Mouse (Mus musculus): ENCODE measurements at regions not wholly inside any gene's neighbourhood (a gene's known extent, or its start where the extent isn't known, plus 50 kb on each side); places are given as distances from the start of the nearest gene placed in this dataset.

DNA sequence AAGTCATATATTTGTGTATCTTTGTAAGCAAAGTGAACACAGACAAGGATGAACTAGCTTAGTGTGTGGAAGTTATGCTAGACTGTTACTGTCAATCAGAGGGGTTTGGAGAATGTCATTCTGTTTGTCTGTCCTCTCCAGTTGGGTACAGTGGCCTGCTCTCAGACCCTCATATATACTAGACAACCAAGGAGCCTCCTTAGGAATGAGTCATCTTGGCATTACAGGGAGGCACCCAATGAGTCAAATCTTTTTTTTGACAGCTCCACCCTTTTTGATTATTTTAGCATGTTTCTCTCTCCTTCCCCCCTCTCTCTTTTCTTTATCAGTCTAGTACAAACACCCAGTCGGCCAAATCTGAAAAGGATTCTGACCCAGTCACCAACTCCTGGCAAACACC is 416.3 kb upstream of the Ubash3b start:
- no peak for DNase-seq (ENCODE audit: low read depth, low spot score)

DNA sequence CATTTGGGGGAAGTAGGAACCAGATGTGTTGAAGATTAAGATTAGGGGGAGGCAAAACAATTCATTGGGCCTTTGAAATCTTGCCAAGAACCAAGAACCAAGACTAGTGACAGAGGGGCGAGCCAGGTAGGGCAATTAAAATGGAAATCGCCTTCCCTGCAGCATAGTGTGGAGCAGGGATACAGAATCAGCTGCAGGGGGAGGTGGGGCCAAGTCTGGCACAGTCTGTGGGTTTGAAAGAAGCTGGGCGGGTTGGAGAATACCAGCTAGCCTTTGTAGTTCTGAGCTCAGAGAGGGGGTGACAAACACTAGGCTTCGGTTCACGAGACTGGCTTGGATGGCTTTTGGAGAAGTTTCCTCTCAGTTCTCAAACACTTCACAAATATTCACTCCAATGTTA is 414.3 kb upstream of the Ubash3b start:
- peak; percentile 65 for DNase-seq (ENCODE audit: low read depth, low spot score)

DNA sequence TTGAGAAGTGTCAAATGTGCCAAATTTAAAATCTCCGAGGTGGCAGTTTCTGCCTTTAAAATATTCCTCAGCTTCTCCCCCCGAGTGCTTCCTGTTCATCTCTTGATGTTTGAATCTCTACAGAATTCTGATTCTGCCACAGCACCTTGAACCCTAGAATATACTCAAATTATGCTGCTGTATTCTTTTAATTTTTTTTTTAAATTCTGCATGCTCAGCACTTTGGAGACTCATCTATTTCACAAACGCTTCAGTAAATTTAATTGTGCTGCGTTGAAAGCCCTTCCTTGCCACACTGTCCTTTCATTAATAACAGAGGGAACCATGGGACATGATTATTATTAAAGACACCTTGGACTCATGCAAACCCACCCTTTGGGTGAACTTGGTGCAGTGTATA is 408.8 kb upstream of the Ubash3b start:
- DNase-seq (ENCODE audit: low read depth, low spot score): no peak

DNA sequence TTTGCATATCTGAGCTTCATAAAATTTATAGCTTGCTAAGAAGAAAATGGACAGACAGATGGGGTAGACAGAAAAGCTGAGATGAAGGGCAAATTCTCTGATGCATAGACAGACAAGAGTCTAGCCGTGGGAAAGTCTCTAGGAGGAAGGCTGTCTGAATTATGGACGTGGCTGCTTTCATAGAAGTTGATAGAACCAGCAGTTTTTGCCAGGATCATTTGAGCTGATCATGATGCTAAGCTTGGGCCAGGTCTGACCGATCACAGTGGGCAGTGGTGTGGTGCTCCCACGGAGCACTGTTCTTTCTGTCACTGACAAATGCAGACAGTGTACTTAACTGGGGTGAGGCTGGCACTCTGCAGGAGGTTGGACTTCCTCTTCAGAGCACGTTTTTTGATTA is 405.0 kb upstream of the Ubash3b start:
- DNase-seq (ENCODE audit: low read depth, low spot score): no peak

DNA sequence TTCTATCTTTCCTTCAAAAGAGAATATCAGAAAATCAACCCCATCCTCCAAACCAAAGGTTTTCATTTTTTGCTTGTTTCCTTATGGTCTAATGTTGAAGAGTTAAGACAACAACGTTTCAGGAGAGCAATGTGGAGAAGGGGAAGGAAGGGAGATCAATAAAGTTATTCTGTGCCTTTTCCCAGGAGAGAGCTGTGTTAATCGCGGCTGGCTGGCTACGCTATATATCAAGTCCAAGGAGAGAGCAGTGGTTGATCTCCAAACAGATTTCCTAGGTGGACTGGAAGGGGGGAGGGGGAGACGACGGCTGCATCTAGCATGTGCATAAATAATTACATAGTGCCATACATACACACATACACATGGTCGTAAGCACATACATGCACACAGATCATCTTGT is 404.3 kb upstream of the Ubash3b start:
- DNase-seq (ENCODE audit: low read depth, low spot score): no peak

DNA sequence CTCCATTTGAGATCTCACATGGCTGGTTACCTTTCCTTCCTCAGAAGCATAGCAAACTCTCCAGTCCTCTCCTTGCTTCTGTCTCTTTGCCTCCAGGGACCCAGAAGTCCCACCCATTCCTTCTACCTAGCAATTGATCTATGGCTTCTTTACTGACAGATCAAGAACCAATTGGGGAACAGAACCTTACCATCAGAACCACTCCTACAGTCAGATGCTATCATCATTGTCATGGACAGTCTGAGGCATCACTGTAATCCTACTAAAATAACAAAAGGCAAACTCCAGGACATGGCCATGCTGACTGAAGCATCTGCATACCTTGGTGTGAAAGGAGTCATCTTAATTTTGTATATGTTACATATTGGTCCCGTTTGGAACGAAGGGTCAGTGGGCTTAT is 401.9 kb upstream of the Ubash3b start:
- peak; percentile 61 for DNase-seq (ENCODE audit: low read depth, low spot score)

DNA sequence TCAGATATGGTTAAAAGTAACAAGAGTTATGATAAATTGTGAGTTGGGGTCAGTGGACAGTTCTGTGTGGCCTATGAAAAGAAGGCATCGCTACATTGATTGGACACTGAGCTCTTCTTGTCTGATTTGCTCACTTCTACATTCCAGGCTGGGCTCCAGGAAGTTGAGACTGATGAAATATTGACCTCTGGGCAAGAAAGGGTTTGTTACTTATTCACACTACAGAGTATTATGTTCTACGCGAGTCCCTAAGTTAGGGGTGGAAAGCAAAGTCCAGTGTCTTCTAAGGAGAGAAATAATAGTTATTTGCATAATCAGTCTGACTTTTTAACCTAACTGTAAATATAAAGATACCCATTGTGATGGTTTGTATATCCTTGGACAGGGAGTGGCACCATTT is 397.0 kb upstream of the Ubash3b start:
- DNase-seq (ENCODE audit: low read depth, low spot score): no peak

DNA sequence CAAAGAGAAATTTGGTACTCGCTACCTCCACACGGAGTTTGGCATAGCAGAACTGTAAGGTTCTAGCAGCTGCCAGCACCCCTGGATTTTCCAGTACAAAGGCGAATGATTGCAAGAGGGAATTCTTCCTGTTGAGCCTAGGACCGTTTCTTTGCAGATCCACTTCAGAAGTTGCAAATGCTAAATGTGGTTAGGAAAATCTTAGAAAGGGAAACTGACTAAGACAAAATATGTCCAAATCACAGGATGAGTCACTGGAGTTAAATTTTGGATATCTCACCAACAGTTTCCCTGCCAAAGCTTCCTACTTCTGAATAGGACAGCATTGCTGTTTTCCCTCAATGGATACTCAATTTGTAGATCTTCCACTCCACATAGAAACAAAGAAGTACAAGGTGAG is 395.4 kb upstream of the Ubash3b start:
- DNase-seq (ENCODE audit: low read depth, low spot score): no peak

DNA sequence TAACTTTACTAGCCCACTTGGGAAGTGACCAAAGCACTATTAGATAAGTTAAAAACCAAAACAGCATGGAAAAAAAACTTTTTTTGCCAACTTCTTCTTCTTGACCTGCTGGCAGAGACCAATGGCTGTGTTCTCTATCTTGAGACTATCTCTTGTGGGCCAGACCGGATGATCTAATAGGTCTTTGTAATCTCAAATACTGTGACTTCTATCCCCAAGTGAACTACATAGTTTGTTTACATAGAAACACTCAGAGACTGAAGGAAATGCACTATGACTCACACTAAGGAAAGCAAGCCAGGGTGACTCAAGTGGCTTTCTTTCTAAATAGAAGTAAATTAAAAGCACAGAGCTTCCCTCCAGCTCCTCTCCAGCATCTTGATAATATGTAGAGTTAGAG is 384.3 kb upstream of the Ubash3b start:
- no peak for DNase-seq (ENCODE audit: low read depth, low spot score)

DNA sequence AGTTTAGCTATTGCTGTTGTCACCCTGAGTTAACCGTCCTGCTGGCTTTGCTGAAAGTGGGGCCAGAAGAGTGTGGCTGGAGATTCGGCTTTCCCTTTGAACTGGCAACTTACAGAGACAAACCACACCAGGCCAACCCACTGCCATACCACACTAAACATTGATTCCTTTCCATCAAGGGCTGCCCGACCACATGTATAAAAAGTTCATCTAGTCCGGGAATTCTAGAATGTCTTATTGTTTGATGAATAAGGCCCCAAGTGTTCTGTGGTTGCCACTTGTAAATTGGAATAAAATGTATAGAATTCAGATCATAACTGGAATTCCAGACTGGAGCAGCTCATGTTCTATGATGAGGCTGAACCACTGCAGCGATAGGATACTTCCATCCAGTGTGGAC is 381.0 kb upstream of the Ubash3b start:
- no peak for DNase-seq (ENCODE audit: low read depth, low spot score)

DNA sequence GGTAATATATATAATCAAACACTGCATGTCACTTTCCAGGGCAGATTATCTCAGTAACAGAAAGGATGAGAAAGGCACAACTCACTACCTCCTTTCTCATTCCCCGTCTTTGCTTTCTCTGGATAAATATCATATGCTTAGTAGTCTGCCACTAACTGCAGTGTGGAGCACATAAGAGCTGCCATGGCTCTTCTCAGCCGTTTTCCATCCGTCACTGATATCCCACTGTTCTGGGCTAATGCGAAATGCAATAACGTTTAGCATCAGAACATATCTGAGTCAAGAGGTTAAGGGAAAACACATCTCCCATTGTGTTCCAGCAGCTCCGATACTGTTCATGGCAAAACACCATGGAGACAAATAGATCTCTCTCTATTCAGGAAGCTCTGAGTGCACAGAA is 379.8 kb upstream of the Ubash3b start:
- no peak for DNase-seq (ENCODE audit: low read depth, low spot score)

DNA sequence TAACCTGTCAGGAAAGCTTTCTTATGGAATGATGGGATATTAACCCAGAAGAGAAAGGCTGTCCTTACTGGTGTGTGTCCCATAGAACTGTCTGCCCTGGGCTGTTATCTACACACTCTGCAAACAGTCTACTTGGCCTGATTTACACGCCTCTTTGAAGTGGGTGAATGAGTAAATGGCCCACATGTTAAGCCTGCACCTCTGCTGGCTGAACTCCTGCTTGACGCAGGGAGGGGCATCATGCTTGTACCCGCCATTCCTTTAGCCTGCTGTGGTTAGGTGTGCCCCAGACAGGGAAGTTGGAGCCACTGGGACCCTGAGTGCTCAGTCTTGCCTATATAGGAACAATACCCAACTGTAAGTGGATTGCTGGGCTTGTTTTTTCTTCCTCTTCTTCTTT is 371.3 kb upstream of the Ubash3b start:
- DNase-seq (ENCODE audit: low read depth, low spot score): no peak

DNA sequence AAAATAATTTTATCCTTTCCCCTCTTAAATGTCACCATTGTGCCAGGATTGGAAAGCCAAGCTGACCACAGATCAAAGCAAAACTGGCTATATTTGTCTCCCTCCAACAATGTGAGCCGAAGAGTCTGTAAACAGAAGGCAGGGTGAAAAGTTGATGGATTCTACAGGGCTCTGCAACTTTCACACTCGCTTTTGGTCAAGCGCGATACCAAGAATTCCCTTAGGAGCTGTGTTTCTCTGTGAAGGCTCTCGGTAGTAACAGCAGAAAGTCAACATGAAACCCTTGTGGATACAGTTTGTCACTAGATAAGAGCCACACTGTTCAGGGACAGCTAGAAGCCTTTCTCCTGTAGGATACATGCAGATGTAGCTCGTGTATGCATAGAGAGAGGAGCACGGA is 370.8 kb upstream of the Ubash3b start:
- no peak for DNase-seq (ENCODE audit: low read depth, low spot score)

DNA sequence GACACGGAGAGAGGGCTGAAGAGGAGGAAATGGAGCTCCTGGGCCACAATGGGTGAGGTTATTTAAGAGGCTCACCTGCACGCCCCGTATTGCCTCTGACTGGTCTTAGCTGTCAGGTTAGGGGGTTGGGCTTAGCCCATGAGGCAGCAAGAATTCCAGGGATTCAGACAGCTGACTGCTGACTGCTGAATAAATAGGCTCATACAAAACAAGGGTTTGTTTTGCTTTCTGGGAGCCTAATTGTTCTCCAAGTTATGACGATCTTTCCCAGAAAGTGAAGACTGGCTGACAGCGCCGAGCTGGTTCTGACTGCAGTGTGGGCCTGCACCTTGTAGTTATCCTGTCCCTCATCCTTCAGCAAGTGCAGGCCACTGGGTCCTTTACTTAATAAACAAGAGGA is 370.1 kb upstream of the Ubash3b start:
- DNase-seq (ENCODE audit: low read depth, low spot score): no peak

DNA sequence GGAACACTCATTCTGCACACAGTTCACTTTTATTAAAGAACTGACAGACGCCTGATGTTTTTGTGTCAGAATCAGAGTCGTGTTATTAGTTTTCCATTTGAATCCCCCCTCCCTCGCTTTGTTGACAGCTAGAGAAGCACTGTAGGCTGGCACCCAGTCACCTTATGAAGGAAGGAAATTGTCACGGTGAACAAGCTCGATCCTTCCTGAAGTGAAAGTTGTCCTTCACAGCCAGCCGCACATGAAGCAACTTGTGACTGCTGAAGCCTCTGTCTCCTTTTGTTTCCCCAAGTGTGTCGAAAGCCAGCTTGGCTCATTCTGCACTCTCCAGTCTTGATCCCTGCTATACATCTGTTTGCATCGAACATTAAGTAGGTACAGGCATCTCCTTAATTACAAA is 364.6 kb upstream of the Ubash3b start:
- DNase-seq (ENCODE audit: low read depth, low spot score): no peak

DNA sequence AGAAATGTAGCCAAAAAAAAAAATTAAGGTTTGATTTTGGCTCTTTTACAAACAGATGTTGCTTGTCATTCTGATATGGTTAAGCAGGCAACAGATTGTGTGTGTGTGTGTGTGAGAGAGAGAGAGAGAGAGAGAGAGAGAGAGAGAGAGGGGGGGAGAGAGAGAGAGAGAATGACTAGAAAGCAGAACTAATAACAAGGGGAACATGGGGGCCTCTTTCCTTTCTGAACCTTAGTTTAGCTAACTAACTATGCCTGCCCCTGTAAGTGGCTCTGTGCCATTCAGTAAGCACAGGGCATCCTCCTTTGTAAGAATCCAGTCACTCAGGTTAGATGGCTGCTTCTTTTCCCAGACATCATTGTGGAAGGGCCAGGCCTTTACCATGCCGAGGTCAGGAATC is 364.0 kb upstream of the Ubash3b start:
- DNase-seq (ENCODE audit: low read depth, low spot score): no peak

DNA sequence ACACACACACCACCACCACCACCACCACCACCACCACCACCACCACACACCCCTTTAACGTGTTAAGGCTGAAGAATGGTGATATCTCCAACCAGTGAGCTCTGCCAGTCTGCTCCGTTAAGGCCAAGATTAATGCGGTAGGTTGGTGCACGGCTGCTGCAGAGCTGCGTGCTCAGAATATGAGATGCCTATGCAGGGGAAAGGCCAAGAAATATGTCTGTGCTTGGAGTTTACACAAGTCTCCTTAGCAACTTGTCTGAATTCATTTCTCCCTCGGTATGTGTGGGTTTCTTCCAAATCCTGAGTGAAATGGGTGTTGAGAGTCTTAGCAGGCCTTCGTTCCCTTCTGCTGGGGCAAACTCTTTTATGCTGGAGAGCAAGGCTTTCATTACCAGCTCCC is 363.1 kb upstream of the Ubash3b start:
- no peak for DNase-seq (ENCODE audit: low read depth, low spot score)

DNA sequence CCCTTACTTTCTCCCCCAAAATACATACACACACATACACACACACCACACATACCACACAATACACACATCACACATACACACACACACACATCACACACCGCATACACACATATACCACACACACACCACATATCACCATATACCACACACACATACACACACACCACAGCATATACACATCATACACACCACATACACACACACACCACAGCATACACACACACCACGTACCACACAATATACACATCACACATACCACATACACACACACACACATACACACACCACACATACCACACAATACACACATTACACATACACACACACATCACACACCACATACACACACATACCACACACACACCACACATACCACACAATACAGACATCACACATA is 362.5 kb upstream of the Ubash3b start:
- no peak for DNase-seq (ENCODE audit: low read depth, low spot score)

DNA sequence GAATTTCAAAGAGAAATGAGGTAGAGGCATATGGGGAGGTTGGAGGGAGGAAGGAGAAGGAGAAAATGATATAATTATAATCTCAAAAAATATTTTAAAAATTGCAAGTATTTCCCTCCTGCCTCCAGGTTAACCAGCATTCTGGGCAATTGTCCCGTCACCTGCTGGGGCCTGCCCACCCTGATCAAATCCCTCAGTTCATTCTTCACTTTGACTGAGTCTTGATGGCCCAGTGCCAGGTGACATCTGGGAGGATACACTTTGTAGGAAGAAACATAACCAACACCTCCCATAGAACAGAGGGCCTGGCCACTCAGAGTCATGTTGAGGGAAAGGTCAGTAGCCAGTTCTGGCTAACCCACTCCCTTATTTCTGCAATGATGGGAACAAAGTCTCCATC is 360.8 kb upstream of the Ubash3b start:
- DNase-seq (ENCODE audit: low read depth, low spot score): no peak

DNA sequence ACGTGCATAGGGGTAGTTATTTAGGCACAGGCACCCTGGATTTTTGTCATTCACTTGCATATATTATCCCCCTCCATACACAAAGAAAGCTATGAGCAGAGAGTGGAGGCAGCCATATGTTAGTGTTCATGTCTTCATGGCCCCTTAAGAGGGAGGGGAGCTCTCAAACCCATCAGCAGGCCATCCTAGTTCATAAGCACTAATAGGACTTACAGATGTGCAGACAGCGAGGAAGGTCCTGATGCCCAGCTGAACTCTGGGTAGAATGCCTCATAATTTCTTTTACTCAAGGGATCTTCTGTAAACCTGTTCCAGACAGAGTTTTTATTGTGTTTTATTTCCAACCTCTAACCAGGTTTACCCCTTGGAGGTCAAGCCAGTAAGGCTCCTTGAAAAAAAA is 356.3 kb upstream of the Ubash3b start:
- DNase-seq (ENCODE audit: low read depth, low spot score): no peak

DNA sequence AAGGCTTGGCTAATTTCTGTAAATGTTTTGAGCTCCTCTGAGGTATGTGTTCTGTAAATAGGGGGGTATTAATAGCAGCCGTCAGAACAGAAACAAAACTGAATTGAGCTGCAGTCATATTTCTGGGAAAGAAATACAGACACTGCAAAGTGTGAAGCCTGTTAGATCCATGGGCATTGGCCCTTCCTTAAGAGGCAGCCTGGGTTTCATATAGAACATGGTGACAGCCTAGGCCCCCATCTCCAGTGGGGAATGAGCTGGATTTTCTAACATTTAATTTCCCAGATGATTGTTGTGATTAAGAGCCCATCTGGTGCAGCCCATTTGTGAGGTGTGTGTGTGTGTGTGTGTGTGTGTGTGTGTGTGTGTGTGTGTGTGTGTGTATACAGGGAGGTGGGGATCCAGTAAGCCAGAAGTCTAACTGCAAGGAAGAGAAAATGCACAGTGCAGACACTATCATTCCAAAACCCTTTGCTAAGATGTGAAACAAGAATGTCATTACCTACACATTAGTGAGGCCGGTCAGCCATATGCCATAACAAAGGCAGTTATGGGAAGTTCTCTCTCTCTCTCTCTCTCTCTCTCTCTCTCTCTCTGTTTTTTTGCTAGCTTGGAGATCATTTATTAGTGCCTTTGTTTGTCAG is 355.7 kb upstream of the Ubash3b start:
- DNase-seq (ENCODE audit: low read depth, low spot score): no peak

DNA sequence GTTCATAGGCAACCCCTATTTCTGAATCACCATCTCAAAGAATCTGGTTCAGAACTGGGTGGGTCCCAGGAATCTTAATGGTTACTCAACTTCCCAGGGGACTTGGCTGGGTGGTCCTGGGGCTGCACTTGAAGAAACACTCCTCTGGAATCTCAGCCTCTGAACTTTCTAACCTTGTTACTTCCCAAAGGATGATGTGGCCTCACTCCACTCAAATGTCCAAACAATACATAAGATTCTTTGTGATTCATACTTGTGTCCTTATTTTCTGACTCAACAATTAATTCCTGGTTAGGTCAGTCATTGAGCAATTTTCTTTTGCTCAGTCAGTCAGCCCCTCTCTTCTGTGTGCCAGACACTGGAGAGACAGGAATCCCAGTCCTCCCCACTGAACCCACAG is 353.7 kb upstream of the Ubash3b start:
- peak; percentile 55 for DNase-seq (ENCODE audit: low read depth, low spot score)

DNA sequence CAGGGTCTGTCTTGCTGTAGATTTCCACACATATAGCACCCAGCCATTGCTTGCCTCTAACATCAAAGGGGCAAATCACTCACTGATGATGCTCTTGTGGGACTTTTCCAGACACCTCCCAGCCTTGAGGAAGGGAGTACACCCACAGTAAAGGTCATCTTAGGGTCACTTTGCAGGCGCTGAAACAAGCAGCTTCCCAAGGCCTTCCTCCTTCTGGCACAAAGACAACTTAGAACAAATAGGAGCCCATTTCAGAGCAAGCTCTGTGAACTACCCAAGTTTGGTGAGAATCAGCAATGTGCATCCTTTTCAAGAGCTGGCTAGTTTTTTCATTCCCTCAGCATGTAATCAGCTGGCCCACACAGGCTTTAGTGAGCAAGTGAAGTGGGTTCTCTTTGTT is 352.2 kb upstream of the Ubash3b start:
- DNase-seq (ENCODE audit: low read depth, low spot score): peak; percentile 39

DNA sequence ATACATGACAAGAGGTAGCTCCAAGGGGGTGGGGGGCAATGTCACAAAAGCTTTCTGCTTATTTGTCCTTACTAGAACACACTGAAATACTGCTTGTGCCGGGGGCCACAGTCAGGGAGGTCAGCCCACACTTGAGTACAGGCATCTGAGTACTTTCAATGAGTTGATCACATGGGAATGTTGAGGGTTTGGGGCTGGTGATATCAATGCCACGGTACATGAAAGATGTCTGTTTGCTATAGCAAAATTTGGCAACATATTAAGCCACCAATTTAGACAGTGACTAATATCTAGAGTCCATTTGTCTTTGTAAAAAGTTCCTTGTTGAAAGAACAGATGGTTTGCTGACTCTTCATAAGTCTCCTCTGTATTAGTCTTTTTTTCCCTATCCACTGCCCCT is 348.1 kb upstream of the Ubash3b start:
- DNase-seq (ENCODE audit: low read depth, low spot score): no peak

DNA sequence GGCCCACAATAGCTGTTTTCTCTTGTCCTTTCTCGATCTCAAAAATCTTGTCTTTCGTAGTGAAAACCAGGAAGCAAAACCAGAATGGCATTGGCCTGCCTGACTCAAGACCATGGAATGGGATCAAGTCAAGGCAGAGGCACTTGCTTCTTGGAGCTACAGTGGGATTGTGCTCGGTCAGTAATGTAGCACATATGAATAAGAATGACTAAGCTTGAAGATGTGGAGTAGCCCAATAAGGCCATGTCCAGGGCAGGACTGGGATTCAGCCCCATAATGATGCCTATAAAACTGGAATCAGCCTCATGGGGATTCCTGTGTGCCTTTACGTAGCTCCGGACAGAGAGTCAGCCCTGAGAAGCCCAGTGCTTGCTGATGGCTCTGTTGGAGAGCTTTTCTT is 347.2 kb upstream of the Ubash3b start:
- no peak for DNase-seq (ENCODE audit: low read depth, low spot score)
